Mouse (Mus musculus): Measurements from ENCODE around the gene Tead1. TPM values are rescaled to one million over a fixed set of nuclear protein-coding genes. Genes with fewer than 3 reads are reported as not detected.

Tead1 gene
- polyA plus RNA-seq, 2 experiments, result 0.75 to 1.1 TPM

DNA sequence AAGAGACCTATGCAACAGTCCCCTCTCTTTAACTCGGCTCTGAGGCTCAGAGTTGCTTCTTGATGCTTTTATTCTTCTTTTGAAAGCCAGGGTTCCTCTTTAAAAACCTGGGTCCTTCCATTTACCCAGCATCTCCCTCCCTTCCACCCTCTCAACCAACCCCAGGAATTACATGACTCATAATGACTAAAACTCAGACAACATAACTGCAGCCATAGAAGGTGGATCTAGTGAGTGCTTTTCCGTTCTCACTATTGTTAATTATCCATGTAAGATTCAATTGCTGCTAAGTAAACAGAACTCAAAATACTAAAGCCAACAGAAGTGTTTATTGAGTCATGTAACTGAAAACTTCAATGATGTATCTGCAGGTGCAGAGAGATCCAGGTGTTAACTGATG is 33.4 kb upstream of the Tead1 start:
- H3K4me3 ChIP-seq (ENCODE audit: insufficient read depth in 1 of 2, low read depth in 2 of 2, low read length in 2 of 2), result no peak overlapping the region
- TF ChIP-seq EP300 (IDR thresholded peaks at IDR 0.05; ENCODE audit: low read depth), result no peak
- no peak for ATAC-seq (ENCODE audit: insufficient read depth)

DNA sequence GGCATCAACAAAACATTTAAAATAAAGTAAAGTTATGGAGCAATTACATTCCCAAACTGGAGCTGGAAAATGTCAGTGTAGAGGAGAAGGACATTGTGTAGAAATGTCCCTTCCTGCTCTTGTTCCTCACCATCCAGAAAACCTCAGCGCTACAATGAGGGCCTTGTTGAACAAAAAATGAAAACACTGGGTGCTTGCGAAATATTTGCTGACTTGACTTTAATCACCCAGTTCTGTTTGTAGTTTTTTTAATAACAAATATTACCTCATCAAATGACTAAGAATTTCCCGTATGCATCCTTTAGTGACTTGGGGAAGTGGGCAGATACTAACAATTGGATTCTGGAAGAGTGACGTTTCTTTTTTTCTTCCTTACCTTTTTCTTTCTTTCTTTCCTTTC is 31.7 kb upstream of the Tead1 start:
- DNase-seq (ENCODE audit: low read depth in 3 of 3, low spot score in 3 of 3), result no peak

More for the DNA sequence above, 33.4 kb upstream of the Tead1 start:
- 54% methylated on average over 2 of the region's 2 CpGs for WGBS (ENCODE audit: insufficient replicate concordance)
- no peaks in the 10 kb centered on the region for H3K27me3 ChIP-seq (ENCODE audit: control insufficient read depth, insufficient read depth, low read length)
- H3K9me3 ChIP-seq (ENCODE audit: control insufficient read depth, low read length), result no peaks in the 10 kb centered on the region
- no peaks in the 10 kb centered on the region for H3K36me3 ChIP-seq (replicated peaks; ENCODE audit: control insufficient read depth, insufficient read depth, low read depth)
- no peak for DNase-seq (ENCODE audit: low read depth in 3 of 3, low spot score in 3 of 3)
- H3K9ac ChIP-seq (replicated peaks), result no peak overlapping the region
- no peak overlapping the region for H3K27ac ChIP-seq
- no peaks in the 10 kb centered on the region for H3K4me1 ChIP-seq (replicated peaks; ENCODE audit: control insufficient read depth in 2 of 2, insufficient read depth in 2 of 2, low read length in 1 of 2)
- no peak overlapping the region for H3K4me2 ChIP-seq (ENCODE audit: low read depth)

DNA sequence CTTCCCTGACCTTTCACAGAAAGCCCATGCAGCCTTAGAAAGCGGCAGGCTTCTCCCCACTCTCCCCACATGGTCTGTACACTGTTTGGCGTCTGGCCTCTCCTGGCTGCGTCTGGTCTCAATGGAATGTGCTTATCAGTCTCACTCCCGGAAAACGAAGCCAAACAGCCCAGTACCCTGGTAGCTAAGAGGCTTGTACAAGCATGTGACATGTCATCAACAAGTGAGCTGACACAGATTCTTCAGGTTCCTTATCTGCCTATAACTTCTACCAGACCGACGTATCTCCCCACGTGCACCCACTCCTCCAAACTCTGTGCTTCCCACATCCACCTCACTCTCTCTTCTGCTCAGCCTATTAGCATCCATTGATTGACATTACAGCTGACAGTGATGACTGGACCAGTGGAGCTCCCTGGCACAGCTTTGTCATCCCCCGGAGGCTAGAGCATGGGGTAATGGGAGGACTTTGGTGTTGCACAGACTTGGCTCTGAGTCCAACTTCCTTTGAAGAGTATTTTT is 22.9 kb upstream of the Tead1 start:
- no peak overlapping the region for H3K4me2 ChIP-seq (ENCODE audit: low read depth)
- no peak overlapping the region for H3K9ac ChIP-seq (replicated peaks)
- 30% methylated on average over 9 of the region's 9 CpGs for WGBS (ENCODE audit: insufficient replicate concordance)
- H3K27me3 ChIP-seq (ENCODE audit: control insufficient read depth, insufficient read depth, low read length), result no peaks in the 10 kb centered on the region
- H3K36me3 ChIP-seq (replicated peaks; ENCODE audit: control insufficient read depth, insufficient read depth, low read depth), result no peaks in the 10 kb centered on the region
- H3K4me1 ChIP-seq (replicated peaks; ENCODE audit: control insufficient read depth in 2 of 2, insufficient read depth in 2 of 2, low read length in 1 of 2), result no peaks in the 10 kb centered on the region
- ATAC-seq (ENCODE audit: insufficient read depth) (no peak), DNase-seq (ENCODE audit: low read depth in 3 of 3, low spot score in 3 of 3) (no peak)
- no peak overlapping the region for H3K4me3 ChIP-seq (ENCODE audit: insufficient read depth in 1 of 2, low read depth in 2 of 2, low read length in 2 of 2)
- no peak for TF ChIP-seq EP300 (IDR thresholded peaks at IDR 0.05; ENCODE audit: low read depth)
- no peak for TF ChIP-seq CTCF (IDR thresholded peaks at IDR 0.05; ENCODE audit: low read depth)
- no peak overlapping the region for H3K27ac ChIP-seq
- H3K9me3 ChIP-seq (ENCODE audit: control insufficient read depth, low read length), result no peaks in the 10 kb centered on the region

More for the DNA sequence above, 31.7 kb upstream of the Tead1 start:
- H3K27me3 ChIP-seq (ENCODE audit: control insufficient read depth, insufficient read depth, low read length), result no peaks in the 10 kb centered on the region
- H3K27ac ChIP-seq, result no peak overlapping the region
- TF ChIP-seq EP300 (IDR thresholded peaks at IDR 0.05; ENCODE audit: low read depth) (no peak), CTCF (IDR thresholded peaks at IDR 0.05; ENCODE audit: low read depth) (no peak)
- ATAC-seq (ENCODE audit: insufficient read depth), result no peak
- H3K4me1 ChIP-seq (replicated peaks; ENCODE audit: control insufficient read depth in 2 of 2, insufficient read depth in 2 of 2, low read length in 1 of 2), result no peaks in the 10 kb centered on the region
- no peaks in the 10 kb centered on the region for H3K9me3 ChIP-seq (ENCODE audit: control insufficient read depth, low read length)
- WGBS (ENCODE audit: insufficient replicate concordance), result 68% methylated on average over 4 of the region's 4 CpGs
- no peaks in the 10 kb centered on the region for H3K36me3 ChIP-seq (replicated peaks; ENCODE audit: control insufficient read depth, insufficient read depth, low read depth)
- no peak overlapping the region for H3K9ac ChIP-seq (replicated peaks)
- no peak overlapping the region for H3K4me3 ChIP-seq (ENCODE audit: insufficient read depth in 1 of 2, low read depth in 2 of 2, low read length in 2 of 2)
- no peak overlapping the region for H3K4me2 ChIP-seq (ENCODE audit: low read depth)

DNA sequence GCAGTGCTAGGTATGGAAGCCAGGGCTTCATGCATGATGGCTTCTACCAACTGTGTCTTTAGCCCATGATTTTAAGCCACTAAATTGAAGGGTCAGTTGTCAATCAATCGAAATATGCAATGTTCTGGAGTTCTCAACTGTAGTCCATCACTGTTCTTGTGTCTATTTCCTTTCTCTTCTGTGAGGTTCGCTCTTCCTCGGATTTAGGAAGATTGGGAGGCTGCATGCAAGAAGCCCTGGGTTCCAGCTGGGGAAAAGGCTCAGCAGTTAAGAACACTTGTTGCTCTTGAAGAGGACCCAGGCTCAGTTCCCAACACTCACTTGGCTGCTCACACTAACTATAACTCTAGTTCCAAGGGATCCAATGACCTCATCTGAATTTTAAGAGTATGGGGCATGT is 20.2 kb upstream of the Tead1 start:
- no peaks in the 10 kb centered on the region for H3K4me1 ChIP-seq (replicated peaks; ENCODE audit: control insufficient read depth in 2 of 2, insufficient read depth in 2 of 2, low read length in 1 of 2)
- whole genome bisulfite sequencing (ENCODE audit: insufficient replicate concordance), result 48% methylated on average over 3 of the region's 3 CpGs
- no peak for TF ChIP-seq EP300 (IDR thresholded peaks at IDR 0.05; ENCODE audit: low read depth)
- no peak for TF ChIP-seq CTCF (IDR thresholded peaks at IDR 0.05; ENCODE audit: low read depth)
- no peak overlapping the region for H3K9ac ChIP-seq (replicated peaks)
- no peak overlapping the region for H3K4me2 ChIP-seq (ENCODE audit: low read depth)
- H3K27ac ChIP-seq, result no peak overlapping the region
- H3K36me3 ChIP-seq (replicated peaks; ENCODE audit: control insufficient read depth, insufficient read depth, low read depth), result no peaks in the 10 kb centered on the region
- H3K27me3 ChIP-seq (ENCODE audit: control insufficient read depth, insufficient read depth, low read length), result no peaks in the 10 kb centered on the region
- no peak overlapping the region for H3K4me3 ChIP-seq (ENCODE audit: insufficient read depth in 1 of 2, low read depth in 2 of 2, low read length in 2 of 2)
- ATAC-seq (ENCODE audit: insufficient read depth) (no peak), DNase-seq (ENCODE audit: low read depth in 3 of 3, low spot score in 3 of 3) (no peak)
- no peaks in the 10 kb centered on the region for H3K9me3 ChIP-seq (ENCODE audit: control insufficient read depth, low read length)

DNA sequence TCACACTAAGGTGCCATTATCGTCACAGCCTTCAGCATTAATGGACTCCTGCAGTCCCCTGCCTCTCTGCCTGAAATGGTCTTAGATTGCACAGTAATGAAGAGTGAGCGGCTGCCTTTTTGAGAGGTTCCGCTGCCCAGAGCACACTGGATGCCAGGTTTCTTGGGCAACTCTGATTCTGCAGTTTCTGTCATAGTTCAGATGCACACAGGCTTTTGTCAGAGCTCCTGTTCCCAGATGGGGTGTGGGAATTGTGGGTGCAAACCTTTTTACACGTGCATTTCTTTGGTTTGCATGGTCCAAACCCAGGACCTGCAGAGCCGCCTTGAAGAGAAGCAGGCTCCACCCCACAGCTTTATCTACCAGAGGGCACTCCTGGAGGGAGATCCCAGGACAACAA is 19.3 kb upstream of the Tead1 start:
- no peak overlapping the region for H3K9ac ChIP-seq (replicated peaks)
- no peak overlapping the region for H3K27ac ChIP-seq
- DNase-seq (ENCODE audit: low read depth in 3 of 3, low spot score in 3 of 3), result no peak
- no peaks in the 10 kb centered on the region for H3K36me3 ChIP-seq (replicated peaks; ENCODE audit: control insufficient read depth, insufficient read depth, low read depth)
- TF ChIP-seq CTCF (IDR thresholded peaks at IDR 0.05; ENCODE audit: low read depth), result no peak
- no peak for TF ChIP-seq EP300 (IDR thresholded peaks at IDR 0.05; ENCODE audit: low read depth)
- no peaks in the 10 kb centered on the region for H3K9me3 ChIP-seq (ENCODE audit: control insufficient read depth, low read length)
- H3K4me1 ChIP-seq (replicated peaks; ENCODE audit: control insufficient read depth in 2 of 2, insufficient read depth in 2 of 2, low read length in 1 of 2), result no peaks in the 10 kb centered on the region
- no peak overlapping the region for H3K4me2 ChIP-seq (ENCODE audit: low read depth)
- H3K27me3 ChIP-seq (ENCODE audit: control insufficient read depth, insufficient read depth, low read length), result no peaks in the 10 kb centered on the region
- 32% methylated on average over 5 of the region's 5 CpGs for WGBS (ENCODE audit: insufficient replicate concordance)
- ATAC-seq (ENCODE audit: insufficient read depth), result no peak
- no peak overlapping the region for H3K4me3 ChIP-seq (ENCODE audit: insufficient read depth in 1 of 2, low read depth in 2 of 2, low read length in 2 of 2)
